Mouse (Mus musculus): ENCODE data around the gene Gm20388.
"Not testable (repeated sequence)": the region's sequence is repeated elsewhere in the genome, so short reads cannot be mapped to it uniquely, and the experiment has no call there.

The Gm20388 gene

DNA sequence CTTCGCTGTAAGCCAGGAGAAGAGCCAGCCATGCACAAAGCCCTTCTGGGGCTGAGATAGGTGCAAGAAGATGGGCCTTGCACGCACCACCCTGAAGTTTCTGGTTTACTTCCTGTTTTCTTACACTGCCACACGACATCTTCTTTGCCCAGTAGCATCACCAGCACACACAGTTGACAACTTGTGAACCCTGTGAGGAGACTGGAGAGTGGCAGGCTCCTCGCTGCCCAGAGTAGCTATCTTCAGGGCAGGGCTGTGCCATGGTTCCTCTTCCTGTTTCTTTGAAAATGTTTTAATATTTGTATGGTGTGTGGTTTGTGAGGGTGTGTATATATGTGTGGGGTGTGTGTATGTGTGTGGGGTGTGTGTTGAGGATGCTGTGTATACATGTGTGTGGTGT lies 401.8 kb downstream of the Gm20388 start:
- no peak for DNase-seq (ENCODE audit: low spot score in 2 of 2)

DNA sequence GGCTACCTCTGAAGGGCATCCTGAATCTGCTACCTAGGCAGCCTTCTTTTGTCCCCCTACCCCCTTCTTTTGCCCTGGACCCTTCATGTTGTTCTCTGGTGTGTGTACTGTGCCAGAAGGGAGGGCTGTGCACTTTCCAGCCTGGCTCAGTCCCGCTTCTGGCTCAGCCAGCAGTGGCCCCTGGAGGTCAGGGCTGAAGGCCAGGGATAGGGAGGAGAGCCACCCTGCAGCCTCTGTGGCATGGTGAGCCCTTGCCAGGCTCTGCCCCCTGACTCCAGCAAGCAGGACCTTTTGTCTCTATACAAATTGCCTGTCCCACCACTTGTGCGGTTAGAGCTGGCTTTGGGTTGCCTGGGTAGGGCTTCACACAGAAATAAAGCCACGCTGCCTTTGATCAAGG lies 403.0 kb downstream of the Gm20388 start:
- no peak for DNase-seq (ENCODE audit: low spot score in 2 of 2)

DNA sequence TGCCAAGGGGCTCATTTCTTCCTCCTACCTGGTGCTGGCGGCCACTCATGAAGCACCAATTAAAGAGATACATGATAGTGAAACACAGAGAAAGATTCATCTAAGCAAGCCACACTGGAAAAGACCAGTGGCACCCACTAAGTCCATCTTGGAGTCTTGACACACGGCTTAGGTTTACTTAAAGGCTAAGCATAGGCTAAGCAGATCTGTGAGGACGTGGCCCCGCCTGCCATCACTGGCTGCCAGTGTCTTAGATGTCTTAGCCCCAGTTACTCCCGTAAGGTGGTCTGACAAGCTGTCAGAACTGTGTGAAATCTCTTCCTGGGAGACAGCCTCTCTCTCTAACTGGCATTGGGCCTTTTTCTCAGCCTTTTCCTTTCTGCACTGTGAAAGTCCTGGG lies 404.3 kb downstream of the Gm20388 start:
- no peak for DNase-seq (ENCODE audit: low spot score in 2 of 2)

DNA sequence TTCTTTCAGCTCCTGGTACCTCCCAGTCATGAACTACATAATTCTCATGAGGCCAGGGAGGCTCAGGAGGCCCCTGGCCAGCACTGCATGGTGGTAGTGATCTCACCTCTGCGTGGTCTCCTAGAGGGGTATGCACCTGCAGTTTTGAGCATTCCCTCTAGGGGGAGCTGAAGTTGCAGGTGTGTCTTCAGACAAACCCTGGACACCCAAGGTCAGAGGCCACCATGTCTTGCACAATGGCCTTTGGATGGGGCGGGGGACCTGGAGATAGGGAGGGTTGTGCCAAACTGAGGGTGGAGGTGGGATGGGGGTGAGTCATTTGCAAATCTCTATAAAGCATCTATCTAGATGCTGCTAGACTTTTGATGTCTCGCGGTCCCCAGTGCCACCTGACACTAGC lies 405.0 kb downstream of the Gm20388 start:
- DNase-seq (ENCODE audit: low spot score in 2 of 2) = no peak

DNA sequence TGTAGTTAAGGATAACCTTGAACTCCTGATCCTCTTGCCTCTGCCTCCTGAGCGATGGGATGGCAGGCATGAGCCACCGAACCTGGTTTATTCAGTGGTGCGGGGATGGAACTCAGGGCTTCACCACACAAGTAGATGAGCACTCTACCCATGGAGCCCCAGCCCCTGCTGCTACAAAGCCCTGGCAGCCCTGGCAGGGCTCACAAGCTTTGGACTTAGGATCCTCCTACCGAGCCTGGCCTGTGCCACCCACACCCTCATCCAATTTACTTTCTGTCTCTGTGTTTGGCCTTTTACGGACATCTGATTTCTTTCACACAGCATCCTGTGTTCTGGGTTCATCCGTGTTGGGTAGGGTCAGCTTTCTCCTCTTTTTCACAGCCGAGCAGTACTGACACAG lies 406.1 kb downstream of the Gm20388 start:
- DNase-seq (ENCODE audit: low spot score in 2 of 2) = no peak

DNA sequence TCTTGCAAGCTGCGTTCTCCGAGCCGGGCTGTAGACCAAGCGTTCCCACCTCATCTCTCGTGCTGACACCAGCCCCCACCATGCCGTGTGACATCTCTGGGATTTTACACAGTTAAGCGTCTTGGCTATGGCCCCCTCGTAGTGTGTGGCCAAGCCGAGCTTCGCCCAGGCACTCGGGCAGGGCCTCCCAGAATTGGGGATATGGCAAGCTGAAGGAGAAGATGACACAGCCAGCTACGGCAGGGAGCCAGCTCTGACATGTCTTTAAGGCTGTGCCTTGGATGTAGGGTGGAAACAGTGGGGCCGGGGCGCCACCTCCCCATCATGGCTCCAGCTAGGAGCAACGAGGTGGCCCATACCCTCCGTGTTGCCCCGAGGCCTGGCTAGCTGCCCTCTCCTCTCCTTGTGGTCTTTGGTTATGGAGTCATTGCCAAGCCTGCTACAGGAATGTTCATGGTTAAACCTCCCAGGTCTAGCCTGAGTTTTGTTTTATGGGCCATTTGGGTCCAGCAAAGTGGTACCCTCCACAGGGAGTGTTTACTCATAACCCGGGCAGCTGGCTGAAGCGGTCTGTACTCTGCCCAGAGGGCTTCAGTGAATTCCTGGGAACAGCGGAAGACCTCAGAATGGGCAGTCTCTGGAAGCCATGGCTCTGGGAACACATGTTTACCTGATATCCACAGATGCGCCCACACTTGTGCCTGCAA lies 406.6 kb downstream of the Gm20388 start:
- DNase-seq (ENCODE audit: low spot score in 2 of 2) = no peak

DNA sequence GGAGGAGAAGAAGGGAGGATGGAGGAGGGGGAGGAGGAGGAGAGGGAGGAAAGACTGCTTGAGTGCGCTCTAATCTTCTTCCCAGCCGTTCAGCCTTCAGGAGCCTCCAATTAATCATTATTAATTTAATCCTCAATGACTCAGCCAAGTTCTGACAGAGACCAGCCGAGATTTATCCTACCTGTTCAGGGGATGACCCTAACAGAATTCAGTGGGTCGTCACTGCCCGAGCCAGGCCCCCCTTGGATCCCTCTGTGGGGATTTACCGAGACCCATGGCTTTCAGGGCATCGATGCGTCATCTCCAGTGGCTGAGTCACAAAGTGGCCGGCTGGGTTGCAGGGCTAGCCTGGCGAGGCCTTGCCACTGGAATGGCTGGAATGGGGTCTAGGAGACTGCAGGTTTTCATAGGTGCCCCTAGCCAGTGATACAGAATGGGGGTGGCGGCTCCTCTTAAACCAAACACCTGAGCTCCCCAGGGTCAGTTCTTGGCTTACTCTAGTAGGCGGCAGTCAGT lies 407.9 kb downstream of the Gm20388 start:
- DNase-seq (ENCODE audit: low spot score in 2 of 2) = no peak

DNA sequence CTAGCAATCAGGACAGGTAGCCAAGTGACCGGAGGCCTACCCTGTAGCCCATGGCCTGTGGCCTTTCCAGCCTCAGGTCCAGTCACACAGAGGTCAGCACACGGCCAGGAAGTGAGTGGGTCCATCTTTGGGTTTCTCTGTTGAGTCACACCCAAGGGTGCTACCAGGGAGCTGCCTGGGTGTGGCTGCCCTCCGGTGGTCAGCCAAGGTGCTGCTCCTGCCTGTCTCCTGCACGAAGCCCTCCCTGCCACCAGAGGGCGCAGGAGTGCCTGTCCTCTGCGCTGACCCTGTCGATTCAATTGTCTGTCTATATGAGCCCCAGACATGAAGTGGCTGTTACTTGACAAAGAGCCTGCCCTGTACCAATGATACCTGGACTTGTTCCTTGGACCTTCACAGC lies 408.8 kb downstream of the Gm20388 start:
- peak; percentile 70 to 85 for DNase-seq (ENCODE audit: low spot score in 2 of 2)

DNA sequence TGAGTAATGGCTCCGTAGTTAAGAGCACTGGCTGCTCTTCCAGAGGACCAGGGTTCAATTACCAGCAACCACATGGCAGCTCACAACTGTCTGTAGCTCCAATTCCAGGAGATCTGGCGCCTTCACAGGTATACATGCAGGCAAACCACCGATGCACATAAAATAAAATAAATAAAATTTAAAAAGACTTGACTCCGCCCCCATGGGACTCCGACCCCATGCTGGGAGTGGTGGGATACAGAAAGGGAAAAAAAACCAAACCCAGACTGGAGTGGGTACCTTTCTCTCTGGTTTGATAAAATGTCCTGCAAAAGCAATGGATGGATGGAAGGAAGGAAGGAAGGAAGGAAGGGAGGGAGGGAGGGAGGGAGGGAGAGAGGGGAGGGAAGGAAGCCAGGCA lies 409.5 kb downstream of the Gm20388 start:
- no peak for DNase-seq (ENCODE audit: low spot score in 2 of 2)

DNA sequence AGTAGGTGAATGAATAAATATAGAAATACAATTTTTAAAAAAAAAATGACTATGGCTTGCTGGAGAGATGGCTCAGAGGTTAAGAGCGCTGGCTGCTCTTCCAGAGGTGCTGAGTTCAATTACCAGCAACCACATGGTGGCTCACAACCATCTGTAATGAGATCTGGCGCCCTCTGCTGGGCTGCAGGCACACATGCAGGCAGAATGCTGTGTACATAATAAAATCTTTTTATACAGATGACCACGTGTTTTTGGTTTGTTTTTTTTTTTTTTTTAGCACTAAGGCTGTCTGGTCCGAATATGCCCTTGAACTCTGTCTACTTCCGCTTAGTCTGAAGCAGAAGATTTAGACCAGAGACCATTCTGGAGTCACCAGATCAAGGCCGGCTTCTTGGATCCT lies 411.1 kb downstream of the Gm20388 start:
- DNase-seq (ENCODE audit: low spot score in 2 of 2) = peak in 1 of 2 experiments; percentile 55

DNA sequence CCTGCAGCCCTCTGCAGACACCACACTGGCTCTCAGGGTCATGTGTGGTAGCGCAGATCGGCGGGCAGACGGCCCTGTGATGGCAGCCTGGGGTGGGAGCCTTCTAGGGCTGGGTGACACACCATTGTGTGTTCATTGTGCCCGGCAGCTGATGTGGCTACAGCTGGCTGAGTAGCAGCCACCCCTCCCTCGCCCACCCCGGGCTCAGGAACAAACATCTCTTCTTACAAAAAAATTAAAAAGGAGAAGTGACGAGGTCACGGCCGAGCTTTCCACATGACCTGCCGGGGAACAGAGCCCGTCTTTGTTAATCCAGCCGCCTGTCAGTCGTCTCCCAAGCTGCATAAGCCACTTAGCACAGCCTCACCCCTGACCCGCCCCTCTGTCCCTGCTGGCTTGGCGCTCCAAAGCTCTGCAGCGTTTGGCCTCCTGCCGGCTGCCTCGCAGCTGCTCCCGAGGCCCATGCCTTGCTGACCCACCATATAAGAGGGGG lies 412.4 kb downstream of the Gm20388 start:
- DNase-seq (ENCODE audit: low spot score in 2 of 2) = peak; percentile 29 to 50

DNA sequence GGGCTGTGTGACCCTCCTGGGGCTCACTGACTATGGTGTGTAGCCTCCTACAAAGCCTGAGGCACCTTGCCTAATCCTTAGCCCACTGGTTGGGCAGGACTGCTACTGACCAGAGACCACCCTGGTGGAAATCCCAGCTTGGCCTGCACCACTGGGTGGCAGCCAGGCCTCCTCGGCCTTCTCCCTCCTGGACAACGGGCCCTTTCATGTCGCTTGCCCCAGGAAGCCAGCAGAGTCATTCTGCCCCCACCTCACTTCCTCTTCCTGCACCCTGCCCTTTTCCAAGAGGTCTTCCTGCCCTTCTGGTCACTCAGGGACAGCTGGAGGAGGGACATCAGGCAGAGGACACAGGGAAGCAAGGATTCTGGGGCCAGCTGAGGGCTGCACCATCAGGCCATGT lies 413.9 kb downstream of the Gm20388 start:
- no peak for DNase-seq (ENCODE audit: low spot score in 2 of 2)

DNA sequence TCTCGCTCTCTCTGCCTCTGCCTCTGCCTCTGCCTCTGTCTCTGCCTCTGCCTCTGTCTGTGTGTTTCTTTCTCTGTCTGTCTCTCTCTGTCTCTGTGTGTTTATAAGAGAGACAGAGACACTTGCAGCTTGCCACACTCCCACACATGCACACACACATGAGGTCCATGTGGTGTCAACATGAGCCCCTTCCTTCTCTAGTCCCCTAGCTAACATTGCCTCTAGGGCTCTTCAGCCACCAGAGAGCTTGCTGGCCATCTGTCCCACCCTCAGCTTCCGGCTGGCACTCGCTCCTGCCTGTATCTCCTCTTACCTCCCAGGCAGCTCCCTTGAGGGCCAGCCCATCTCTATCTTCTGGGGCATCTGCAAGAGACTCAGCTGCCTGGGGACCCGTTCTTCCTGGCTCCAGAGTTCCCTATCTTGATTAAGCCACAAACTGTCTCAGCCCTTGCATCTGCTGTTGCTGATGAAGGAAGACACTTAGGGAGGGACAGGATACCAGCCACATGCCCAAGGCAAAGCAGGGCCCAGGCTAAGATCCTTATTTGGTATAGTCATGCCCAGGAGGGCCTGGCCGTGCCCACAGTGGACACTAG lies 414.6 kb downstream of the Gm20388 start:
- DNase-seq (ENCODE audit: low spot score in 2 of 2) = no peak

DNA sequence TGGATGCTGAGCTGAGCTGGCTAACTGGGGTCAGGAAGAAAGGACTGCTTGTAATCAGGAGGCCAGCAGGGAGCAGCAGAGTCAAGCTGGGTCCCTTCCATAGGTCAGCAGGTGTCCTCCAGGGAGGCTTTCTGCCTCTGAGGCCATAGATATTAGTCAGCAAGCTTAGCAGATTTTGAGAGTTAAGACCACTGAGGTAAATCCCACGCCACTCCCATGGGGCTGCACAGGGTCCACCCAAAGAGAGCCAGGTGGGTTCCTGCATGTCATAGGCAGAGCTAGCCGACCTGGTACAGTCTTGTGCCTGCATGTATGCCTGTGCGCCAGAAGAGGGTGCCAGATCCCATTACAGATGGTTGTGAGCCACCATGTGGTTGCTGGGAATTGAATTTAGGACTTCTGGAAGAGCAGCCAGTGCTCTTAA lies 416.5 kb downstream of the Gm20388 start:
- peak in 1 of 2 experiments; percentile 54 for DNase-seq (ENCODE audit: low spot score in 2 of 2)

DNA sequence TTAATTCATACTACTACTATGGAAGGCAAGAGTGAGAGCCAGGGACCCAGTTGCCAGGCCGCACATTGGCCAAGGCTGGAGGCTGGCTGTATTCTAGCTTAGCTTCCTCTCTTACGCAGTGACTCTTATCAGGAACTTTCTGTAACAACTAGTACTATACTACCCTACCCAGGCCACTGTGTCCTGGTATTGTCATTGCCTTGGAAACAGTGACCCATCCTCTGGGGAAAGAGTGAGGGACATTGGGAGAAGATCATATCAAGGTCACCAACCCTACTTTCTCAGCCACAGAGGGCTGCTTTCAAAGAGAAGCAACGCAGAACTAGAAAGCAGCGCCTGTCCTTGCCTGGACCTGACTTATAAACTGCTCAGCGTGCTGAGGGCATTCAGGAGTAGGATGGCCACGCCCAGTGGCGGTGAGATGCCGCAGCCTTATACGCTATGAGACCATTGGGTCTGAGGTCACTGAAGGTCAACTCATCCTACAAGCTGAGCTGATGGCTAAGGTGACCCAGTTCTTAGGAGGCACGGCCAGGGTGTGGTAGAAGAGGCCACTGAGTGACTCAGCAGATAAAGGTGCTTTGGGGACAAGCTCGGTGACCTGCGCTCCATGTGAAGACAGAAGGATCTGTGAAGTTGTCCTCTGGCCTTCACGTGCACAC lies 417.9 kb downstream of the Gm20388 start:
- DNase-seq (ENCODE audit: low spot score in 2 of 2) = no peak

DNA sequence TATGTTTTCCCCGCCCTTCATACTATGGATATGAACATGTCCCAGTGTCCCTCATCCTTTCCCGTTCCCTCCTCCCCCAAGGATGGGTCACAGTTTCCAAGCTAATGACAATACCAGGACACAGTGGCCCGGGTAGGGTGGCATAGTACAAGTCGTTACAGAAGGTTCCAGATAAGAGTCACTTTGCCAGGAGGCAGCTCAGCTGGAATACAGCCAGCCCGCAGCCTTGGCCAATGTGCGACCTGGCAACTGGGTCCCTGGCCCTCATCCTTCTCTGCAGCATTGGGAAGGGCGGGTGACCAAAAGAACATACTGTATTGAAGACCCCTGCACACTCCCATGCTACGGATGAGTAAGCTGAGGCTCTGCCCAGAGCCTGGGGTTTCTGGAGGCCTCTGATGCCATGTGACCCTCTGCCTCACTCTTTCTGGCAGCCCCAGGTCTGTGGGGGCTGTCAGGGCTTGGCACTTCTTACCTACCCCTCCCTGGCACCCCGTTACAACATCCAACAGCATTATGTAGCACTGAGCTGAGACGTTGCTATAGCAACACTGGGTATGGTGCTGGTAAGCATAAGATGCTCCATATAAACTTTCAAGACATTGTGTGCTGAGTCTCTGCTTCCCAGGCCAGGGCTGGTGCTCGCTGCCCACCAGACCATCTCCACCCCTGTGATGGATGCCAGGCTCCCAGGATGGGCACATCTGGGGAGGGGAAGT lies 418.5 kb downstream of the Gm20388 start:
- DNase-seq (ENCODE audit: low spot score in 2 of 2) = no peak

DNA sequence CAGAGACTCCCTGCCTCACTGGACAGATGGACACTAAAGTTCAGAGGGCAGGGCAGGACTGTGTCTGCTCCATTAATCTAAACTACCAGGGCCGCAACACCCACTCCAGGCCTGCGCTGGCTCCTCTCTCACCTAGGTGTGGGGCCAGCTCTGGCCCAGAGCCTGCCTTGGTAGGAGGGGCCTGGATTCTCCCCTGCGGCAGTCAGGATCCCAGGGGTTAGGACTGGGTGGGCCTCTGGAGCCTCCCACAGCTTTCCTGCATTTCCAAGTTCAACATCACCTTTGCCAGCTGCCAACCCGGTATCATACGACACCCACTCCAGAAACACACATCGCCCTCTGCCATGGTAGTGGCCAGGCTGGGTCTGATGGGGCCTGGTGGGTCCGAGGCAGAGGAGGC lies 420.4 kb downstream of the Gm20388 start:
- no peak for DNase-seq (ENCODE audit: low spot score in 2 of 2)

DNA sequence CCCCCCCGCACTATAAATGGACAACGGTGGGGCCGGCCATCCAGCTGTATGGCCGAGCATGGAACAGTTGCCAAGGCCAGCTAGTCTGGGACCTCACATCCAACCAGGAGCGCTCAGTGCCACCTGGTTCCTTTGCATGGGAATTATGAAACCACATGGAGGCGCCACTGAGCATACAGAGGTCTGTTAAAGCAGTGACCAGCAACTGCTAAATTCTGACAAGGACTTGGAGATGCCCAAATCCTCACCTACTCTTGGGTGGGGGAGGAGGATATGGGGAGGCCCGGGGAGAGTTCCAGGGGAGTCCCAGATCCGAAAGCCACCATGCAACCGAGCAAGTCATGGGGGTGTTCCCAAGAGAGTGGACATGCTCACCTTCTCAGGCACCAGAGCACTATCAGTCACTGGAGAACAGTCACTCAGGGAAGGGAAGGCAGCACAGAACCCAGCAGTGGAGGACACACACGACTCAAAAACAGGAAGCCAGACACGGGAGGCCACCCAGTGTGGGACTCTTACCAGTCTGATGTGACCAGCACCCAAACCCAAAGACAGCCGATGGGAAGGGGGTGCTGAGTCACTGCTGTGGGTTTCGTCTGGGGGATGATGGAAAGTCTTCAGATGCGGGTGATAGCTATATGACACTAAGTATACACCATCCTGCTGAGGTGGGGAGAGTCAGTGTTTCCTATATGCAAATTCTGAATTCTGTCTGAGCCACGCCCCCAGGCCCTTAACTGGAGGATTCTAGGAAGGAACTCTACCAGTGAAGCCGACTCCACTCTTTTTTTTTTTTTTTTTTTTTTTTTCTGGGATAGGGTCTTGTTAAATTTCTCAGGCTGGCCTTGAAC lies 422.0 kb downstream of the Gm20388 start:
- peak in 1 of 2 experiments; percentile 48 for DNase-seq (ENCODE audit: low spot score in 2 of 2)

DNA sequence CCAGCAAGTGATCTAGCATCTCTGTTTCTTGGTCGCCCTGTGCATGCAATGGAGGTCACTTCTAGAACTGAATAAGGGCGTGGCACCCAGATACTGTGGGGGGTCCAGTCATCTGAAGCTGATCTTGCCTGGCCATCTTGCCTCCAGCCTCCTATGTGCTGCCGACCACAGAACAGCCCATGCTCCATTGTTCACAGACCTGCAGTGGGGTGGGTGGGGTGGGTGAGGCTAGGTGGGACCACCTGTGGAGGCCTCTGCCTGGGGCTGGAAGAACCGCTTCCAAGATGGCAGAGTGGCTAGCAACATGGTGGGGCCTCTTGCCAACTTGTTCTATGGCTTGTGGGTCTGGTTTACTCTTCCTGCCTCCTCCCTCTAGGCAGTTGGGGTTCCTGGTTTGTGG lies 423.0 kb downstream of the Gm20388 start:
- DNase-seq (ENCODE audit: low spot score in 2 of 2) = no peak

DNA sequence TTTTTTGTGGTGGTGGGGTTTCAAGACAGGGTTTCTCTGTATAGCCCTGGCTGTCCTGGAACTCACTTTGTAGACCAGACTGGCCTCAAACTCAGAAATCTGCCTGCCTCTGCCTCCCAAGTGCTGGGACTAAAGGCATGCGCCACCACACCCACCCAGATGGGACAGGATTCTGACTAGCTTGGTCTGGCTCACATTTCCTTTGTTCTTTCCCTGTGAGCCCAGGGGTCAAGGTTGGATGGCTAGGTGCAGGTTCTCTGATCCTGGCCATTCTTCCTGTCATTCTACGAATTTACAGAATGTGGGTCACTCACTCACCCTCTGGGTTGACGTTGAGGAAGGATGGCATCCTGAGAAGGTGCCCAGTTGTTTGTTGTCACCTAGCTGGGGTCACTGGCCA lies 423.6 kb downstream of the Gm20388 start:
- DNase-seq (ENCODE audit: low spot score in 2 of 2) = not testable (repeated sequence)

DNA sequence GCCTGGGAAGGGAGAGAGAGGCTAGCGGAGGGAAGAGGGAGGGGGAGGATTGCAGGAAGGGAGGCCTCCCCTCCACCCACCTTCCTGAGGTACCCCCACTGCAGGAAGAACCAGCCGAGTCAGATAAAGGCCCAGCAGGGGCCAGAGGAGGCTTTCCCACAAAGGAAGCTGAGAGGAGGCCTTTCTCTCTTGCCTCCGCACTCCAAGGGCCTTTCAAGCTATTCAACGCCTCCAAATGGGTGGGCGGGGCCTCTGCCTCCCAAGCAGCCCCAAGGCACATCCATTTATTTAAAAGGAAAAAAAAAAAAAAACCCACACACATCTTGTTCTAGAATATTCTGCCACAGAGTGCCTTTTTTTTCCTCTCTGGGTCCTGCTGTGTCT lies 424.2 kb downstream of the Gm20388 start:
- DNase-seq (ENCODE audit: low spot score in 2 of 2) = no peak
